Mouse (Mus musculus) small intestine, adult 2 months (tissue): ENCODE measurements around the gene Ifit2.

Source experiments
- CTCF ChIP-seq: fragments of 200-500 bp; IDR thresholded peaks from 2 replicates; pipeline ENCODE4 v1.5.1; 2012; ENCODE audit warnings: low read depth, mild to moderate bottlenecking, control low read depth, inconsistent platforms, low read length, moderate library complexity, mixed read lengths; ENCODE audit not compliant: insufficient replicate concordance, insufficient read length; ENCODE audit errors: extremely low read depth
- POLR2A ChIP-seq: fragments of 200-500 bp; IDR thresholded peaks from 2 replicates; pipeline ENCODE4 v1.6.1; 2012; ENCODE audit warnings: low read depth, mild to moderate bottlenecking, control low read depth, inconsistent platforms, low read length, moderate library complexity

- TF ChIP-seq POLR2A (no peak), CTCF (no peak)
These were observed 32.5 kb upstream of the Ifit2 start for GRCm38 (mm10) chr19:34517812-34518594.
